Mouse (Mus musculus) bone marrow macrophage, adult 2 months (primary cell): ENCODE measurements around the gene St14.

Experiments used
- CTCF ChIP-seq: IDR thresholded peaks from 2 replicates; pipeline ENCODE4 v1.5.1; 2012; ENCODE audit warnings: low read depth, mild to moderate bottlenecking, low read length, moderate library complexity
- POLR2A ChIP-seq: IDR thresholded peaks from 2 replicates; pipeline ENCODE4 v1.6.1; 2012; ENCODE audit warnings: mild to moderate bottlenecking, low read depth, low read length, borderline replicate concordance

- no peak for TF ChIP-seq POLR2A
- no peak for TF ChIP-seq CTCF
These were observed 41.3 kb downstream of the St14 start for GRCm38 (mm10) chr9:31090081-31091023.
